Mouse (Mus musculus): ENCODE data around the gene Tox2.

The Tox2 gene

DNA sequence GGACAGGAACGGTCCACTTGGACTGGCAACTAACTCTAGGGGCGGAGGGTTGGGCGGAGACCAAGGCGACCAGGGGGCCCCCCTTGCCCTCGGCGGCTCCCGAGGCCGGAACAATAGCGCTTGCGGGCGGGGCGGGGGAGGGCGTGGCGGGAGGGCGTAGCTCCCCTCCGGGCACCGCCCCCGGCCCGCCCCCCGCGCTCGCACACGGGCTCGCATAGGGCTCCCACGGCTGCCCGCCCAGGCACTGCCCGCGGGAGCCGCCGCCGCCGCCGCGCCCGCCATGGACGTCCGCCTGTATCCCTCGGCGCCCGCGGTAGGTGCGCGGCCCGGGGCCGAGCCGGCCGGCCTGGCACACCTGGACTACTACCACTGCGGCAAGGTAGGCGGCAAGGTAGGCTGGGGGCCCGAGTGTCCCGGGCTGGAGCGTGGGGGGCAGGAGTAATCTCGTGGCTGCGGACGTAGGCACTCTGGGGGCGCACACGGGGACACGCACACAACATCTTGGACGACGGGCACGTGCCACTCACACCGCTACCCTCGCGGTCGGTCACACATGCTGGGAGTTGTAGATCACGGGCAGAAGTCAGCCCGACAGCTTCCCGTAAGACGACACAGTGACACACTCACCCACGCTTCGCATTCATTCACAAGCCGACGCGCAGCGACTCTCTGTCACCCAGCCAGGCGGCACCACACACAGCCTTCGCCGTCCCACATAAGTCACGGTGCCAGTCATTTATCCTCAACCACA is at the start of gene Tox2:
Gene Tox2 (plus strand): TSS at position 242 of the 751 bp plus-strand sequence.
- peak; percentile 77 for DNase-seq (ENCODE audit: low spot score)

DNA sequence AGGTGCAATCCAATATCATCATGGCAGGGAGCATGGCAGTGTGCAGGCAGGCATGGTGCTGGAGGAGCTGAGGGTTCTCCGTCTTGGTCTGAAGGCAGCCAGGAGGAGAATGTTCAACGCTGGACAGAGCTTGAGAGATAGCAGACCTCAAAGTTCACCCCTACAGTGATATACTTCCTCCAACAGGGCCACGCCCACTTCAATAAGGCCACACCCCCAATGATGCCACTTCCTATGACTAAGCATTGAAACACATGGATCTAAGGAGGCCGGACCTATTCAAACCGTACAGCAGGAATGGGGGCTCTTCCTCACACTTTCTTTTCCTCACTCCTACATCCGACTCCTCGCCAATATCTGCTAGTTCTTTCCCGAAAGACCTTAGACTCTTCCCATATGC is 48.3 kb upstream of the Tox2 start:
- DNase-seq (ENCODE audit: low spot score), result no peak

DNA sequence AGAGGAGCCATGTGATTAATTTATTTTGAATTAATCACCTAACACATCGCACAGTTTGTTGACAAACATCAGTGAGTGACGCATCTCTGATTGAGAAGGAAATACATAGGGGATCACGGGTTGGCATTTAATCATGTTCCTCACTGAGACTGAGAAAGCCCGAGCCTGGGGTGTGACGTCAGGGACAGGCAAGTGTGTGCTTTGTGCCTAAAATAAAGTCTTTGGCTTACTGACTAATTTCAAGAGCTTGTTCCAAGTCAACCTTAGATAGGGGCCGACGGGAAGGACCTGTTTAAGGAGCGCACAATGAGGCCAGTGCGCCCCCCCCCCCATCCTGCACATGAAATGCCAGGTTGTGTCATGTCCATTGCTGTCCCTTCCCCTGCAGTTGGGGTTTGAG is 43.9 kb upstream of the Tox2 start:
- no peak for DNase-seq (ENCODE audit: low spot score)

DNA sequence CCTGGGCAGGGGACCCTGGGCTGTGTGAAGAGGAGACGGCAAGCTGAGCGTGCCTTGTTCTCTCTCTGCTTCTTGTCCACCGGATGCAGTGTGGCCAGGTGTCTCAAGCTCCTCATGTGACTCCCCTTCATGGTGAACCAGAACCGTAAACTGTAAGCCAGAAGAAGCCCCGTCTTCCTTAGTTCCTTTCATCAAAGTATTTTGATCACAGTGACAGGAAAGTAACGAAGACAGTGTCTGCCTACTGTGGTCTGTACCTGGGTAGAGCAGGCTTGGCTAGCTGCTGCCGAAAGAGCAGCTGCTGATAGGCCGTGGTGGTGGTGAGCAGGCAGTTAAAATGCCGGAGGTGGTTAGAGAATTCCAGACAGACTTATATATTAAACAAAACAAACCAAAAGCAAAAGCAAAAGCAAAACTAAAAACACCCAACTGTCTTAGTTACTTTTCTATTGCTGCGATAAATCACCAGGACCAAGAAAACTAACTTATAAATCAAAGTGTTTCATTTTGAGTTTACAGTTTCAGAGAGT is 38.4 kb upstream of the Tox2 start:
- no peak for DNase-seq (ENCODE audit: low spot score)

DNA sequence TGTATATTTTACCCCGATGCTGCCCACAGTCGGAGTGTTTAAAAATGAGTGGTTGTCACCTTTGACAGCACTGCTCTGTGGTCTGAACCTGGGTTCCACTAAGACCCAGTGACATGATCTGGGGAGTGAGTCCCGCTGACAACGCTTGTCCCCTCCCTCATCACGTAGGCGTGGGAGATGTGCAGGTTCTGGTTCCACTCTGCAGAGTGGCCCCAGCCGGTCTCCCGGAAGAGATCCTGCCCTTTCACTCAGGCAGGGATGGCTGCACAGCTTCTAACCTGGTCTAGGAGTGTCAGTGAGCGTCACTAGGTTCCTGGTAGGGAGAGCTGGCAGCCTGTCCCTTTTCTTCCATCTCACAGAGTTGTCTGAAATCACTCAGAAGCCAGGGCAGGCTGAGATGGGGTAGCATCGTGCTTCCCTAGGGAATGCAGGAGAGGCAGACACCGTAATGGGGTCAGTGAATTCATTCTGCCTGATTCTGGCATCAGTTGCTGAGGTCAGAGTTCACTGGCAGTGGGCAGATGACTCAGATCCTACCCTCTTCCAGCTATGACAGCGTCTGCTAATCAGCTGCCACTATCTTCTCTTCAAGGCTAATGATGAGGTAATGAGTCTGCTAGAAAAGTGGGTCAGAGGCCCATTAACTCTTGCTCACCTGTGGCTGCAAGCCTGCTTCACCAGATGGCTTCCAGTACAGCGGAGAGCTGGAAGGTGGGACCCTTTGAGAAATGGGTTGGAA is 36.7 kb upstream of the Tox2 start:
- no peak for DNase-seq (ENCODE audit: low spot score)

DNA sequence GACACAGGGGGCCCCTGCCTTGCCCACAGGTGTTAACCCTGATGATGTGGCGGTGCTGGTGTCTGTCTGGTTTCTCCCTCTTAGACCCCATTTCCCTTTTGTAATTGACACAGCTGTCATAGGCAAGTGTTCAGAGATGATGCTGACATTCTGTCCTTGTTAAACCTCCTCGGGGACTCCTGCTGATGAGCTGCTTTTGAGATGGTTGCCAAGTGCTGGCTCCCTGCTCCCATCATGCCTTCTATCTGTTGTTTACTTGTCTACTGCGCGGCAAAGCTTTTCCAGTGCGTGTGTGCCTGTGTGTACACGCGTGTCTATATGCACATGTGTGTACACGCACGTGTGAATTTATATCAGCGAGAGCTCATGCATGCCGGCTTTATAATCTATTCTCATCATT is 31.0 kb upstream of the Tox2 start:
- no peak for DNase-seq (ENCODE audit: low spot score)

DNA sequence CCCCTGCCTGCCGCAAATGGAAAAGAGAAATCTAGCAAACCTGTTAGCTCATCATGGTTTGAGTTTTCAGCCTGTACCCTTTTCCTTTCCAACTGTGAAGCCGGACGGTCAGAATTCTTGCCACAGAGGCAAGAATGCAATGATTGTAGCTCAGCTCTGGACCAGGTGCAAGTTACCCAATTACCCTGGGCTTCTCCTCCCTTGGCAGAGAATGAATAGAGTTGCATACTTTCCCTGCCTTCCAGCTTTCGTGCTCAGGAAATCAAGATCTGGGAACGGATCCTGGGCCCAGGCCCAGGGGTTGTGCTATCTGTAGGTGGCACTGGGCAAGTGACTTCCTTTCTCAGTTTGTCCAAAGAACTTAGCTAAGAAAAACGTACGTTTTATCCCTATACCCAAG is 28.9 kb upstream of the Tox2 start:
- DNase-seq (ENCODE audit: low spot score), result no peak

DNA sequence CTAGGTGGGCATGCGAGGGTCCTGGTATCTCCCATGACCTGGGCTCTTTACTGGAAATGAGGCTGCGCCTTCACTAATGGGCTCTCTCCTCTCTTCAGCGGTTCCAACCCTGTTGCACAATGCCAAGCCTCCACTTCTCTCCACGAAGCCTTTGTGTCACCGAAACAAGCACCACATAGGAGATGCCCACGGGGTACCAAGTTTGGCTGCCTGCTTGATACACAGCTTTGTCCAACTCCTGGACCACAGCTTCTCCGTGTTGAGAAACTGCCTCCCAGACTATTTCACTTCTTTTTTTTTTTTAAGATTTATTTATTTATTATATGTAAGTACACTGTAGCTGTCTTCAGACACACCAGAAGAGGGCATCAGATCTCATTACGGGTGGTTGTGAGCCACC is 27.1 kb upstream of the Tox2 start:
- DNase-seq (ENCODE audit: low spot score), result no peak

DNA sequence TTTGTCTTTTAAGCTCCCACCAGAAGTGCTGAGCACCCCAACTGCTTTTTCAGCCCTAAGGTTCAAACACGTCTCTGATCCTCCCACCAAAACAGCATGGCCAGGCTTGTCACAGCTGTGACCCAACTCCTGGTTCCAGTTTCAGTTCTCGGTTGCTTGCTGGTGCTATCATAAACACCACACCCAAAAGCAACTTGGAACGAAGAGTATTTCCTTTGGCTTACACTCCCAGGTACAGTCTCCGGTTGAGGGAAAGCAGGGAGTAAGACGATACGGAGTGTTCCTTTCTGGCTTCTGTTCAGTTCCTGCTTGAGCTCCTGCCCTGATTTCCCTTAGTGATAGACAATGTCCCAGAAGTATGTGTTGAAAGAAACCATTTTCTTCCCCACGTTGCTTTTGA is 26.4 kb upstream of the Tox2 start:
- no peak for DNase-seq (ENCODE audit: low spot score)

DNA sequence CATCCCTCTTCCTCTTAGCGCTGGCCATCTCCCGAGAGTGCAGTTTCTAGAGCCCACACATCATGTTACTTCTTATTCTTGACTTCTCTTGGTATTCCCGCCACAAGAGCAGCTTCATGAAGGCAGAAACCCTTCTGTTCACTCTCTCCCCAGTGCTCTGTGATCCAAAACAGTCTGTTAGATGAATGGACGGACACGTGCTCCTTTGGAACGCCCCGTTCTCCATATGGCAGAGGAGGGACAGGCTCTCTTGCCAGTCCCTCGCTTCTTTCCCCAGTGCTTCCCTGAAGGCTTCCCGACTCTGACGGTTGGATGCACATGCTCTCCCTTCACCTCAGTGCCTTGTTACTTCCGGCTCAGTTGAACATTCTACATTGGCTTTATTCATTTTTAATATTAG is 15.4 kb upstream of the Tox2 start:
- DNase-seq (ENCODE audit: low spot score), result no peak

DNA sequence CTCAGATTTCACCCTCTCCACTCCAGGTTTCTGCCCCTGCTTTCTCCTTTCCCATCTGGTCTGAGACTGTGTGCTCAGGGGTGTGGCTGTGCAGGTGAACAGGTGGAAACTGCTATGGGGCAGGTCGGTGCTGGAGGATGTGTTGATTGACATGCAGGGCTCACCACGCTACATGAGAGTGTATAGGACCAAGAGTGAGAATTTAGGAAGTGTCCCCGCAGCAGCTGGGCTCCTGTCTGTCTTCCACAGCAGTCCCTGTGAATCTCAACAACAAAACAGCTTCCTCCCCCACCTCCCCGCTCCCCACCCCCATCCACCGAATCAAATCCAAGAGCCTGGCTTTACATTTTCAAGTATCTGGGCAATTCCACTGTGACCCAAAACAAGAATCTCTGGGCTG is 13.3 kb upstream of the Tox2 start:
- no peak for DNase-seq (ENCODE audit: low spot score)

DNA sequence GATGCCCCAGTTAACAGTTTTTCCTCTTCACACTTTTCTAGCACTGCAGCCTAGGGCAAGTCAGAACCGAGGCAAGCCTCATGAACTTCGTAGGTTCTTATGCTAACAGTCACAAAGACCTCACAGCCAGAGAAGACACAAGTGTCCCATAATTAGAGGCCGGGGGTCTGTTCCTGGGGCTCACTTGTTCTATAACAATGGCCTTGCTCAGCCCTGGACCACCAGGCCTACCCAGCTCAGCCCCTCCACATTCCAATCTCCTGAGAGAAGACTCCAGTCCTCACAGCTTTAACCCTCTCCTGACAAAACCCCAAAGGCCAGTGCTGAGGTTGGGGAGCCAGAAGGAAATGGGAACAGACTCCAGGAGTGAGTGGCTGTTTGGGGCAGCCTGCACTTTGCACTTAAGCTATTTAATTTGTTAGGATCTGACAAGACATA is 12.9 kb upstream of the Tox2 start:
- DNase-seq (ENCODE audit: low spot score), result no peak

DNA sequence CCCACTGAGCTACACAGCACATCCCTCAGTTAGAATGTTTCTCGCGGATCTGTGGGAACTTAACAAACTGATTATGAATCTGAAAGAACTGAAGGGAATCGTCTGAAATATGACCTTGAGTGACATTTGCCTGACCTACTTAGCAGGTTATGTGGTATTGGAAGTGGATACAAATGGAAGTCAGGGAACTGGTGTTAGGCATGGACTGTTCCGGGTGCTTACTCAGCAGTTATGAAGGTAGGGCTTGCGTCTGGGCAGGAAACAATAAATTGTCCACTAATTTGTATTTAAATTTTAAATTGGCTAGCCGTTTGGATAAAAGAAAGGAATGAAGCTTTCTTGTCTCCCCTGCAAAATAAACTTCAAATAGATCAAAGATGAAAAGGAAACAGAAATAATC is 10.4 kb upstream of the Tox2 start:
- no peak for DNase-seq (ENCODE audit: low spot score)

DNA sequence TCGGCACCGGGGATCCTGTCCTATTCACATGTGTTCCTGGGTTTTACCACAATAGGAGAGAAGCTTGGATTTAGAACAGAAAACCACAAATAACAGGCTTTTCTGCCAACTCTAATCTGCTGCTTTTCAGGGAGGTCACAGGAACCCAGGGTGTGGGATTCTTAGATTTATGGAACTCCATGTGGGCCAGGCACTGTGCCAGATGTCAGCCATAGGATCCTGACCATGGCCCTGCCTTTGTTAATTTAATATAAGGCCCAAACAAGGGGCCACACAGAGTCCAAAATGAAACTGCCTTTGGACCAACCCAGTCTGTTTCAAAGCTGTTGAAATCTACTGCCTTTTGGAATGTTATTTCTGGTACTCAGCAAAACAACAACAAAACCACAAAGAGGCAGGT is 8.9 kb upstream of the Tox2 start:
- peak; percentile 60 for DNase-seq (ENCODE audit: low spot score)

DNA sequence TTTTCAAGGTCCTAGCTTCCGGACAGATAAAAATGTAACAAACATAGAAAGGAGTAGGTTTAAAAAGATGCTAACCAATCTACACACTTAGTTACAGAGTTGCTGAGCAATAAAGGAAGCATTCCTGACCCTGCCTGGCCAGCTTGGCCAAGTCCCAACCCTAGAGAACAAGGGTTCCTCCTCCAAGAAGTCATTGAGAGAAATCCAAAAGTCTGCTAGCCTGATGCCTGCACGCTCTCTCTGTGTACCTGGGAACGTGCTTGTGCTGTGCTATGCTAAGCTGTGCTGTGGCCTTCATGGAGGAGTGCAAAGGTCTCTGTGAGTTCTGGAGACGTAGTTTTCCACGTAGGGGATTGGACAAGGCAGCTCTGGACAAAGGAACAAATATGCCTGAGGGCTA is 8.4 kb upstream of the Tox2 start:
- peak; percentile 76 for DNase-seq (ENCODE audit: low spot score)

DNA sequence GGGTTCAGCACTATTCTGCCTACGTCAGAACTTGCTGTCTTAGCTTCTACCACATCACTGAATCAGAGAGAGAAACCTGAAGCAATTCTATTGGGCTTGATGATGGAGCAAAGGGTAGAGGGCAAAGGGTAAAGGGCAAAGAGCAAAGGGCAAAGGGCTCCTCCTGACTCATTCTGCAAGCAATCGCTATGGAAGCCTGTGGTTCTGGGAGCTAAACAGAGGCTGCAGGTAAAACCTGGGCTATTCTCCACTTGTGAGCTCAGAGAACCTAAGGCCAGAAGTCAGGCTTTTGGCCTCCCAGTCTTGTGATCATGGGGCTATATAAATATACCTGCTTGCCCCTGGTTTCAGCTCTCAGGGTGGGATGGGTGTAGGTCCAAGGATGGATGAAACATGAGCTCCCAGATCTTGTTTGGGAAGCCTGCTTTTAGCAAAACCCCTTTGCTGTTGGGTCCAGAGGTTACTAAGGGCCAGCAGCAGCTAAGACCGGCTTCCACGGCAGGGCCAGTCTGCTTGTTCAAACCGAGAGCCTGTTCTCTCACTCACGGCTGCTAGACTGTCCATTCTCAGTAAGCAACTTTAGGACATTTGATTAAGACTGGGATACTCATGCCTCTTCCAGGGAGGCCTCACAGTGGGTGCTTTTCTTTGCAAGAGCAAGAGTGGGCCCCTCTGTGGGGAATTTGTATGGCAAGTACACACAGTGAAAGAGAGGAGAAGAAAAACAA is 7.7 kb upstream of the Tox2 start:
- no peak for DNase-seq (ENCODE audit: low spot score)

DNA sequence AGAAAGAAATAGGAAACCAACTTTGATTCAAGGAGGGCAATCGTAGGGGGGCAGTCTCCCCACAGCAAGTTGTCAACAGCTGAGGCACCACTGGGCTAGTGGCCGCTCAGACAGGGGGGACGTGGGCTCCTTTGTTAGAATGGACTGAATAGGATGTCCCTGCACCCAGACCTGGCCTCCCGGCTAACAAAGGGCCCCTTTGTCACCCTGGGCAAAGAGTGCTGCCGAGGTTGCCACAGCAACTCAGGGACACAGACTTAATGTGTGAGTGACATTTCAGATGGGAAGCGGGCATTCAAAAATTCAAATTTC is 7.1 kb upstream of the Tox2 start:
- DNase-seq (ENCODE audit: low spot score), result no peak

DNA sequence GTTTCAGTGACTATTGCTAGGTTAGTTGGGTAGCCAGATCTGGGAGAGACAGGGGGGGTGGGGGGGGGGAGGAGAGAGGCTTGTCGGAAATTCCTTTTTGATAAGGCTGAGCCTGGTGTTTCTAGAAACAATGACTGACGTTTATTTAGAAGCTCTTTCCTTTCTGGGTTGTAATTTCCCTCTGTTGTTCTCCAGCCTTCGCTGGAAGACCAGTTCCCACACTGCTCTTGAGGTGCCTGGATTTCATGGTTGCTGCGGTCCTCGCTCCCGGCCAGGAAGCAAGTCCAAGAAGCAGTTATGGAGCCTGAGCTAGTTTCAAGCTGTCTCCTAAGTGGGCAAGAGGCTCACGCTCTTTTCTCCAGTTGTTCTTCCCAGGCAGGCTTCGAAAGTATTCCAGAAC is 1.0 kb upstream of the Tox2 start:
- no peak for DNase-seq (ENCODE audit: low spot score)

DNA sequence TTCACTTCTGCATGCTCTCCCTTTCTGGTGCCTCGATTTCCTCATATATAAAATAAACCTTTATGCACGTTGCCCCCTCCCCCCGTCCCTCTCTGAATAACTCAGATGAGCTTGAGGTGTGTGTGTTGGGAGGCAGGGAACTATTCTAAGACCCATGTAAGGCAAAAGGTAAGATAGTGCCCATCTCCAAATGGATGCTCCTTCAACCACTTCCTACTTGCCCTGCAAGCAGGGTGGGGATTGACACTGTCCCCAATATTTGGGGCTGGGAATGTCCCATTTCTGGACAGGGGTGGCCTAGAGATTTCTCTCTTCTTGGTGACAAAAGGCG is 407 bp upstream of the Tox2 start:
- no peak for DNase-seq (ENCODE audit: low spot score)

DNA sequence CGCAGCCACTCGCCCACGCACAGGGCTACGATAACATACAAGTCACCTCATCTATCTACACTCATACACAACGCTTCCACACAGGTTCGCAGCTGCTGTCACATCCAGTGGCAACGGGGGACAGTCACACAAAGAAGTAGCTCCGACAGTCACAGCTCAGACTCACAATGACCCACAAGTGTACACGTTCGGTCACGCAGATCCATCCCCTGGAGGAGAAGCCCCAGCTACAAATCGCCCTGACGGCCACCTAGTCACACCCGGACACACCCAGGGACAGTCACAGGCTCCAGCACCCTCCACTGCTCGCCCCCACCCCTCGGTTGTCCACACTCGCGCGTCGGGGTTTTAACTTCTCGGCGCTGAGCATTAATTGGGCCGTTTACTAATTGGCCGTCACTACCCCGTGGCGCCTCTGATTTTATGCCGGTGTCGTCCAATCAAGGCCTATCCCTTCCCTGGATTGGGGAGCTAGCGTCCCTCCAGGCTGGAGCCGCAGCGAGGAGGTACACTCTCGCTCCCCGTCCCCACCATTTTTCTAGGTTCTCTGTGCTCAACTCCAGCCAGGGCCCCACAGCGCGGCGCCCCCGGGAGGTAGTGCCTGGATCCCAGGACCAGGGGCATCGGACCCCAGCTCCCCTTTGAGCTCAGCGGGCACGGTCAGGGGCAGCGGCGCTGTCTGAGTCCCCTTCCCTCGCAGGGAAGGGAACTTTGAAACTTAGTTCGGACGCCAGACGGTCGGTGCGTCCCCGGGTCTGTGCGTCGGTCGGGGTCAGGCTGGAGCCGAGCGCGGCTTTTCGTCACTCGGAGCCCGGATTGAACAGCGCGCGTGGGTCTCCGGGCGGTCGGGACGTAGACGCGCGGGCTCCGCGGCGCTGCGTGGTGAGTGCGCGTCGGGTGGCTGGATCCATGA is 966 bp downstream of the Tox2 start:
- no peak for DNase-seq (ENCODE audit: low spot score)

DNA sequence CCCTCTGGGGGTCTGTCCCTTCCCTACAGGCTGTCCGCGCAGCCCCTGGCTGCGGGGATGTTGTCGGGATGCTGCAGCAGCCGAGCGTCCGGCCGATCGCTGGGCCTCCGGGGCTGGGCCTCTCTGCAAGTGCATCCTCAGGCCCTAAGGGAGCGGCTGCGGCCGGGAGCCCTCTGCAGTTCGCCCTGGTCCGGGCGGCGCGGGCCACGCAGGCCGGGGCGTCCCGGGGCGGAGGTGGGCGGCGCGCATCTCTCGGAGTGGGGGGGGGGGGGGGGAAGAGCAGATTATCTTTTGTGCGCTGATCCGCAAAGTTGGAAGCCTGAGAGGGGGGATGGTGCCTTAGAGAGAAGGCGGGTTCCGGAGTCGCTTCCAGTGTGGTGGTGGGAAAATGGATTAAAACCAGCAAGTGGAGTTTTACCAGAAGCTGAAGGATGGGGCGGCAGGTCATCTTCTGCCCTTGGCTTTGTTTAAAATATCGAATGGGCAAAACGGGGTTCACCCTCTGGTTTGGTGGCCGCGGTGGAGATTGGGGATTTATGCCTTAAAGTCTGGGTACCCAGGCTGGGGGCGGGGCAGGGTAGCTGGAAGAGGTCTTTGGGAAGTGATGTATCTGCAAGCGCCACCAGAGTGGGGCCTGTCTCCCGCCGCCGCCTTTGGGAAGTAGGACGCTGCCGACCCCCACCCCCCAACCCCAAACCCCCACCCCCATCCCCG is 1.8 kb downstream of the Tox2 start:
- peak; percentile 60 for DNase-seq (ENCODE audit: low spot score)

DNA sequence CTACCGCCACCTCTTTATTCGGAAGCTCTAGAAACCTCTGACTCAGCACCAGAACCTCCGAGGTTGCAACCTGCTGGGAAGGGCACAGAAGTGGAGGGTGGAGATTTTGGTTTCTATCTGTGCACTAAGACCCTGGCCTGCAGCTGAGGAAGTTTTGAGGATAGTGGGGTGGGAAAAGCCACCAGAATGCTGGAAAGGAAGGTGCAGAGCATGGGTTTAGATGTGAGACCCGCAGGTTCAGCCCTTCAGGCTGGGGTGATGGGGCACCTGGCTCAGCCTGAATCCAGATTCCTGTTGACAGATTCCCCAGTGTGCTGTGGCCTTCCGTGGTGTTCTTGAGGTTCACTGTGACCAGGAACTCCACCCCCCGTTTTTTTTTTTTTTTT is 2.3 kb downstream of the Tox2 start:
- DNase-seq (ENCODE audit: low spot score), result no peak
